Mouse (Mus musculus): ENCODE results near the gene Cyct.

Cyct gene

DNA sequence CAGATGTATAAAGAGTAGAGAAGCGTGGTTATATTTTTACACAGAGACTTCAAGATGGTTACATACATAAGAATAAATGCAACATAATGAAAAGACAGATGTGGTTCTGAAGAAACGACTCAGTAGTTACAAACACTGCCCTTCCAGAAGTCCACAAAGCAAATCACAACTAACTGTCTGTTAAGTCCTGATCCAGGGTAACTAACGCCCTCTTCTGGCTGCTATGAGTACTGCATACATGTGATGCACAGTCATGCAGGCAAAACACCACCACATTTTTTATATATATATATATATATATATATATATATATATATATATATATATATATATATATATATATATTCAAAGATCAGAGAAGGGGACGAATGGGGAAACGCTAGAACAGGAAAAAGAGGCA lies 25.7 kb downstream of the Cyct start:
- DNase-seq, result no peak

DNA sequence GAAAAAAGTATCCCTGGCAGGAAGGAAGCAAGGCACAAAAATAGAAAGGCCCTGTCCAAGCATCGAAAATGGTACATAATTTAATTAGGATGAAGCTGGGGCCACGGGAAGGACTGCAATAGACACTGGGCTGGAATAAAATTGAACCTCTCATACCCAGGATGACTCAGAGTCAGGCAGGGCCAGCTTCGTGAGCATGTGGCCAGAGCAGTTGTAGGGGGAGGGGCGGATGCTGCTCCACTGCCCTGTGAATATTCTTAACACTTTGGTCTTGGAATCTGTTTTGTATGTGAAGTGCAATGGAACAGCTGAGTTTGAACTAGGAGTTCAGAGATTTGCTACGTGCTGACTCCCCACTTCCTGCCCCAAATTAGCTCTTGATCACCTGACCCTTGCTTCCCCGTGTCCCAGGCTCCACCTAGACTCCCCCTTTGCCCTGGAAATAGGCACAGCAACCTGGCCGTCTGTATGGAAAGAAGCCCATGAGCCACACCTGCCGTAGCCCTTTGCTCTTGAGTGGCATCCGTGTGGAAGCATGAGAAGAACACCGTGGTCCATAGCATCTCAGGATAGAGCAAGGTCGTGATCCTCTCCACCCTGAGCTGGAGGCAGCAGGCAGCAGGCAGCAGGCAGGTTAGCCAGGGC lies 28.0 kb downstream of the Cyct start:
- no peak for DNase-seq

- no peak for DNase-seq
Measured at GRCm38 (mm10) chr2:76330081-76330480, 30.2 kb downstream of the Cyct start.

DNA sequence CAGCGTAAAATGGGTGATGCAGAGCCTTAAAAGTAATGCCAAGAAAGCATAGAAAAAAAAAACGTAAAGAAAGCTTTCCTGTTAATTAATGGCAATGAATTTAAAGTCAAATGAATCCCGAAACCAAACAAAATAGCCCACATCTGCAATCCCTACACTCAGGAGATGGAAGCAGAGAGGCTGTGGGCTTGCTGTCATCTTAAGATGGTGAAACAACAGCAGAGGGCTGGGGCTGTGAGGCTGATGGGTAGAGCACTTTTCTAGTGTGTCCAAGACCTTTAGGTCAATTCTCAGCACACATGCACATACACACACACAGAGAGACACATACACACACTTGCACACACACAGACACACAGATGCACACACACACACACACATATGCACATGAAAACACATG lies 34.1 kb downstream of the Cyct start:
- no peak for DNase-seq

DNA sequence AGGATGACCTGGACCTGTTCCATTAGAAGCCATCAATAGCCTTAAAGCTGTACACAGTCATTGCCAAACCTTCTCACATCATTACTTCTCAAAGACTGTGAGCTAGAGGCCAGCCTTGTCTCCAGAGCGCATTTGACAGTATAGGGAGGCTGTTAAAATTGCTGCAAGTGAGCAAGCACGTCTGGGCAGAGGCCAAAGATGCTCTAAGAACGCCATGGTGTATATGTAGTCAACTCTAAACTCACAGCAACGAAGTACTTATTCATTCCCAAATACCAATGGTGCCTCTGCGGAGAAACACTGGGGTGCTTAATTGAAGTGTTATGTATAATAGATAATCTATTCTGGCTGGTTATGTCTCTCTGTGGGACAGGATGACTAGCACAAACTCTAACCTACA lies 35.8 kb downstream of the Cyct start:
- DNase-seq, result no peak

DNA sequence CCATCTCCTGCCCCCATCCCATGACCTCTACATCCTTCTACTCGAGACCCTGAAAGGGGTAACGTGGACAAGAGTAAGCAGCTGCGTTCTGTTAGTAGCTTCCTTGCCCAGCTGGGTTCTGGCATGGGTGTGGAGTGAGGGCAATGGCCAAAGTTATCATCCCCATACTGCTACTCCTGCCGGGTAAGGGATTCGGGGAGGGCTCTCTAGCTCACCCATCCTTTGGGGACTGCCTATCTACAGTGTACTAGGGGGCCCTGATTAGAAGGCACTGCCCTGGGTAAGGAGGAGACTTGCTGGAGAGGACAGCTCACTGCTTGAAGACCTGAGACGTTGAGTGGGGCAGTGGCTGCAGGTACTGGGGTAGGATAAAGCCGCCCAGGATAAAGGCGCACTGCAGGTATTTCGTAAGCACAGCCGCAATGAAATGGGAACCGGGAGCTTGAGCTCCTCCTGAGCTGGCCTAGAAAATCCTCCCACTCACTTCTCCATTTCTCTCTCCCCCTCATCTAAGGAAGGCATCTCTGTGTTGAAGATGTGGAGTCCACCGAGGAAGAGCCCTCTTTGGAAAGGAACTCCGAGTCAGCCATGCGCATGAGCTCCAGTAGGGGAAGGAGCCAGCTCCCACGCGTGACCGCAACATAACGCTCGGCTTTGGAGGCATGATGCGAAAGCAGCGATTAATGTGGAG lies 36.9 kb downstream of the Cyct start:
- DNase-seq, result no peak

GRCm38 (mm10) chr2:76320336-76320735 lies 39.9 kb downstream of the Cyct start:
- DNase-seq, result no peak

GRCm38 (mm10) chr2:76319231-76319630 lies 41.0 kb downstream of the Cyct start:
- DNase-seq, result no peak
